Mouse (Mus musculus): ENCODE measurements around the gene Grik3. TPM values are rescaled to one million over a fixed set of nuclear protein-coding genes. Genes with fewer than 3 reads are reported as not detected.

Gene Grik3
- polyA plus RNA-seq, 1 experiment: 10.3 TPM

GRCm38 (mm10) chr4:125700331-125700730 lies 209.8 kb downstream of the Grik3 start:
- no peak overlapping the region for H3K4me3 ChIP-seq (ENCODE audit: low read depth, low read length)
- TF ChIP-seq CTCF (IDR thresholded peaks at IDR 0.05; ENCODE audit: low read depth, low read length): no peak
- TF ChIP-seq POLR2A (IDR thresholded peaks at IDR 0.05; ENCODE audit: insufficient read depth, low read length): no peak
- TF ChIP-seq EP300 (IDR thresholded peaks at IDR 0.05; ENCODE audit: insufficient read depth, low read depth, low read length): no peak
- H3K9me3 ChIP-seq (replicated peaks; ENCODE audit: control insufficient read depth, insufficient read depth, low read length, poor library complexity, severe bottlenecking): no peaks in the 10 kb centered on the region
- H3K27ac ChIP-seq (ENCODE audit: insufficient read depth, low read length): no peak overlapping the region
- no peaks in the 10 kb centered on the region for H3K27me3 ChIP-seq (ENCODE audit: control insufficient read depth, insufficient read depth, low read length, poor library complexity, severe bottlenecking)
- no peaks in the 10 kb centered on the region for H3K4me1 ChIP-seq (ENCODE audit: control insufficient read depth, insufficient read depth, low read length)
- no peaks in the 10 kb centered on the region for H3K36me3 ChIP-seq (ENCODE audit: control insufficient read depth, insufficient read depth, low read length, poor library complexity, severe bottlenecking)
- H3K9ac ChIP-seq (ENCODE audit: low read depth, poor library complexity, severe bottlenecking): no peak overlapping the region

- Histone ChIP-seq H3K27me3 (ENCODE audit: control insufficient read depth, insufficient read depth, low read length, poor library complexity, severe bottlenecking) (no peaks in the 10 kb centered on the region), H3K36me3 (ENCODE audit: control insufficient read depth, insufficient read depth, low read length, poor library complexity, severe bottlenecking) (no peaks in the 10 kb centered on the region), H3K9me3 (replicated peaks; ENCODE audit: control insufficient read depth, insufficient read depth, low read length, poor library complexity, severe bottlenecking) (no peaks in the 10 kb centered on the region), H3K4me1 (ENCODE audit: control insufficient read depth, insufficient read depth, low read length) (no peaks in the 10 kb centered on the region), H3K9ac (ENCODE audit: low read depth, poor library complexity, severe bottlenecking) (no peak overlapping the region), H3K4me3 (ENCODE audit: low read depth, low read length) (no peak overlapping the region), H3K27ac (ENCODE audit: insufficient read depth, low read length) (no peak overlapping the region)
- no peak for TF ChIP-seq CTCF (IDR thresholded peaks at IDR 0.05; ENCODE audit: low read depth, low read length)
- no peak for TF ChIP-seq EP300 (IDR thresholded peaks at IDR 0.05; ENCODE audit: insufficient read depth, low read depth, low read length)
- no peak for TF ChIP-seq POLR2A (IDR thresholded peaks at IDR 0.05; ENCODE audit: insufficient read depth, low read length)
Measured at GRCm38 (mm10) chr4:125702607-125703309, 212.3 kb downstream of the Grik3 start.

GRCm38 (mm10) chr4:125703310-125703690 lies 212.8 kb downstream of the Grik3 start:
- Histone ChIP-seq H3K4me1 (ENCODE audit: control insufficient read depth, insufficient read depth, low read length) (no peaks in the 10 kb centered on the region), H3K4me3 (ENCODE audit: low read depth, low read length) (no peak overlapping the region), H3K27me3 (ENCODE audit: control insufficient read depth, insufficient read depth, low read length, poor library complexity, severe bottlenecking) (no peaks in the 10 kb centered on the region), H3K36me3 (ENCODE audit: control insufficient read depth, insufficient read depth, low read length, poor library complexity, severe bottlenecking) (no peaks in the 10 kb centered on the region), H3K9ac (ENCODE audit: low read depth, poor library complexity, severe bottlenecking) (no peak overlapping the region), H3K9me3 (replicated peaks; ENCODE audit: control insufficient read depth, insufficient read depth, low read length, poor library complexity, severe bottlenecking) (no peaks in the 10 kb centered on the region), H3K27ac (ENCODE audit: insufficient read depth, low read length) (no peak overlapping the region)
- TF ChIP-seq CTCF (IDR thresholded peaks at IDR 0.05; ENCODE audit: low read depth, low read length): peak; percentile 43
- TF ChIP-seq POLR2A (IDR thresholded peaks at IDR 0.05; ENCODE audit: insufficient read depth, low read length): no peak
- TF ChIP-seq EP300 (IDR thresholded peaks at IDR 0.05; ENCODE audit: insufficient read depth, low read depth, low read length): no peak

DNA sequence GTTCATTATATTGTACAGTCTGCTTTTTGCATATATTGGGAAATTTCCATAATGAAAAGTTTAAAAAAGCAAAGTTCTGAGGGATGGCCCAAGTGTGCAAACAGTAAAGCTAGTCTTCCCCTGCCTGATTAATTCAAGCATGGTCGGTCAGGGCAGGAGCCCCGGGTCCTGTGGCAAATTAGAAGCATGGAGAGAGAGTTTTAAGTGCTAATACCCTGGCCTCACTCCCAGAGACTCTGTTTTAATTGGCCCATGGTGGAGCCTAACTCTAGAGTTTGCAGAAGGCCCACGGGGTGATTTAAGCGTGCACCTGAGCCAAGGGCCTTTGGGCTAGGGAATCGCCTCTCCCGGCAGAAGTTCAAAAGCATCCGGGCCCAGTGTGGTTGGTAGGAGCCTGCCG lies 215.2 kb downstream of the Grik3 start:
- H3K4me3 ChIP-seq (ENCODE audit: low read depth, low read length): no peak overlapping the region
- no peaks in the 10 kb centered on the region for H3K36me3 ChIP-seq (ENCODE audit: control insufficient read depth, insufficient read depth, low read length, poor library complexity, severe bottlenecking)
- no peaks in the 10 kb centered on the region for H3K27me3 ChIP-seq (ENCODE audit: control insufficient read depth, insufficient read depth, low read length, poor library complexity, severe bottlenecking)
- H3K9me3 ChIP-seq (replicated peaks; ENCODE audit: control insufficient read depth, insufficient read depth, low read length, poor library complexity, severe bottlenecking): no peaks in the 10 kb centered on the region
- TF ChIP-seq POLR2A (IDR thresholded peaks at IDR 0.05; ENCODE audit: insufficient read depth, low read length): no peak
- TF ChIP-seq EP300 (IDR thresholded peaks at IDR 0.05; ENCODE audit: insufficient read depth, low read depth, low read length): no peak
- TF ChIP-seq CTCF (IDR thresholded peaks at IDR 0.05; ENCODE audit: low read depth, low read length): no peak
- no peak overlapping the region for H3K27ac ChIP-seq (ENCODE audit: insufficient read depth, low read length)
- no peak overlapping the region for H3K9ac ChIP-seq (ENCODE audit: low read depth, poor library complexity, severe bottlenecking)
- no peaks in the 10 kb centered on the region for H3K4me1 ChIP-seq (ENCODE audit: control insufficient read depth, insufficient read depth, low read length)

GRCm38 (mm10) chr4:125709716-125710115 lies 219.2 kb downstream of the Grik3 start:
- H3K27ac ChIP-seq (ENCODE audit: insufficient read depth, low read length): no peak overlapping the region
- H3K9me3 ChIP-seq (replicated peaks; ENCODE audit: control insufficient read depth, insufficient read depth, low read length, poor library complexity, severe bottlenecking): no peaks in the 10 kb centered on the region
- H3K4me1 ChIP-seq (ENCODE audit: control insufficient read depth, insufficient read depth, low read length): no peaks in the 10 kb centered on the region
- TF ChIP-seq EP300 (IDR thresholded peaks at IDR 0.05; ENCODE audit: insufficient read depth, low read depth, low read length) (no peak), CTCF (IDR thresholded peaks at IDR 0.05; ENCODE audit: low read depth, low read length) (no peak), POLR2A (IDR thresholded peaks at IDR 0.05; ENCODE audit: insufficient read depth, low read length) (no peak)
- H3K27me3 ChIP-seq (ENCODE audit: control insufficient read depth, insufficient read depth, low read length, poor library complexity, severe bottlenecking): no peaks in the 10 kb centered on the region
- H3K9ac ChIP-seq (ENCODE audit: low read depth, poor library complexity, severe bottlenecking): no peak overlapping the region
- no peak overlapping the region for H3K4me3 ChIP-seq (ENCODE audit: low read depth, low read length)
- no peaks in the 10 kb centered on the region for H3K36me3 ChIP-seq (ENCODE audit: control insufficient read depth, insufficient read depth, low read length, poor library complexity, severe bottlenecking)

DNA sequence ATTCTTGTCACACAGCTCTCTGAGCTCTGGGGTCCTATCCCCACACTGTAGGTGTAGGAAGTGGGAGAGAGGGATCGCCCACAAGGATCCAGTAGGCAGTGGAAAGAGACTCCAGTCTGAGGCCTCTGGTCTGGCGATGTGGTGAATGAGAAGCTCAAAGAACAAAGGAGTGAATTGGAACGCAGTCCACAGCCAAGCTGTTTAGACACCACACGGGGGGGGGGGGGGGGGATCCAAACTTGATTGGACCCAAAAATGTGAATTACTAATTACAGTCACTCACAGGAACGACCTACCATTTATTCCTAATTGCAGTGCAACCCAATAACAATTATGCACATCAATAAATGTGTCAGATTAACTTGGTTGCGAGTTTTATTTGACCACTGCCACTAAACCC lies 227.4 kb downstream of the Grik3 start:
- Histone ChIP-seq H3K36me3 (ENCODE audit: control insufficient read depth, insufficient read depth, low read length, poor library complexity, severe bottlenecking) (no peaks in the 10 kb centered on the region), H3K4me3 (ENCODE audit: low read depth, low read length) (no peak overlapping the region), H3K27me3 (ENCODE audit: control insufficient read depth, insufficient read depth, low read length, poor library complexity, severe bottlenecking) (no peaks in the 10 kb centered on the region), H3K9me3 (replicated peaks; ENCODE audit: control insufficient read depth, insufficient read depth, low read length, poor library complexity, severe bottlenecking) (no peaks in the 10 kb centered on the region), H3K4me1 (ENCODE audit: control insufficient read depth, insufficient read depth, low read length) (peaks cover 7% of the 10 kb centered on the region), H3K9ac (ENCODE audit: low read depth, poor library complexity, severe bottlenecking) (no peak overlapping the region), H3K27ac (ENCODE audit: insufficient read depth, low read length) (no peak overlapping the region)
- TF ChIP-seq CTCF (IDR thresholded peaks at IDR 0.05; ENCODE audit: low read depth, low read length) (no peak), POLR2A (IDR thresholded peaks at IDR 0.05; ENCODE audit: insufficient read depth, low read length) (no peak), EP300 (IDR thresholded peaks at IDR 0.05; ENCODE audit: insufficient read depth, low read depth, low read length) (no peak)

Measured in ES-Bruce4 (cell line).